Mouse (Mus musculus) spleen, adult 18-20 months (tissue): ENCODE data around the gene Zfp672.
"Not testable (repeated sequence)": the region's sequence is repeated elsewhere in the genome, so short reads cannot be mapped to it uniquely, and the experiment has no call there.

ENCODE experiments used
- DNase-seq, 2 experiments: peaks; one replicate each; pipeline ENCODE4 v3.0.0; 2022; ENCODE audit warnings: mixed read lengths in 2 of 2

Gene Zfp672

GRCm38 (mm10) chr11:58323570-58324340 is 6.4 kb downstream of the Zfp672 start:
- peak in 1 of 2 experiments; percentile 15 for DNase-seq

DNA sequence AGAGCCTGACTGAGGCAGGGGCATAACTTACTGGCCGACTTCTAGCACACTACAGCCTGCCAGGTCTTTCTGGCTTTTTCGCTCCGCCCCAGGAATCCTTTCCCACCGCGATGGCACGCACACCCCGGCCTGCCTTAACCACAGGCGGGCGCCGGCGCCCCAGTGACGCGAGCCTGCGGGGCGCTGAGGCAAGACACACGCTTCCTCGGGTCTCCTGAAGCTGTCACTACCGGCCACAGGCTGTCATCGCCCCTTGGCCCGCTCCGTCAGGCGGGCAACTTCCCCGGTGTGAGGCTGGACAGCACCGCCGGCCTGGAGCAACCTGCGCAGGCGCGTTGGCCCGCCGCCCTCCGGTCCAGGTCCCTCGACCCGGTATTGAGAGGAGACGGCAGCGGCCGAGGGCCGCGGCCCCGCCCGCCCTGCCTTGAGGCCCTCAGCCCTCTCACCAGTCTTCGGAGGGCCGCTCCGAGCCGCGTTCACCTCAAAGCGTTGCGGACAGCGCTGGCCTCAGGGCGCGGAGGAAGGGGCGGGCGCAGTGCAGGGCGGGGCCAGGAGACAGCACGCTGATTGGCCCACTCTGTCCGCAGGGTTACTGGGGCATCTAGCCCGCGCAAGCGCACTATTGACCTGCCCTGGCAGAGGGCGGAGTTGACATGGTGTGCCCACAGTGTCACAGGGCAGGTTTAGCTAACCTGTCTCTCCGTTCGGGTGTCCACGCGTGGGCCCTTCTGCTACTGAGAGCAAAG is 7.1 kb downstream of the Zfp672 start:
- DNase-seq, result peak; percentile 94 to 97

DNA sequence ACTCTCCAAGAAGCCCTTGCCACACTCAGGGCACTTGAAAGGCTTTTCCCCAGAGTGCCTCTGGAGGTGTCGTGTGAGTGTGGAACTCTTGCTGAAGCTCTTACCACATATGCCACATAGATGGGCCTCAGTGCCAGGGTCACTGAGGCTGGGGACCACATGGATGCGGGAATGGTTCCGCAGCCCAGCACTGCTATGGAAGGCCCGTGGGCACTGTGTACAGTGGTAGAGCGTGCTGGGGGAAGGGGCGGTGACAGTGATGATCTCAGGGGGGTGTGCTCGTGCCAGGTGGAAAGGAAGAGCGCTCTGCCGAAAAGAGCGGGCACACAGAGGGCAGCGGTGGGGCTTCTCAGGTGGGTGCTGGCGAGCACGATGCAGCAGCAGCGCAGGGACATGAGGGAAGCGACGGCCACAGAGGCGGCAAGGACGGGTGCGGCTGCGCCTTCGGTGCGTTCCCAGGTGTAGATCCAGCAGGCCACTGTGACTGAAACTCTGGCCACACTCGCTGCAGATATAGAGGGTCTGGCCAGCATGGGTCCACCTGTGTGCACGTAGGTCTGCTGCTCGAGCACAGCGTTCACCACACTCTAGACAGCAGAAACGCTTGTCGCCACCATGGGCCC is 13.3 kb downstream of the Zfp672 start:
- no peak for DNase-seq

GRCm38 (mm10) chr11:58316344-58316743 is 13.8 kb downstream of the Zfp672 start:
- no peak for DNase-seq

GRCm38 (mm10) chr11:58315536-58316168 is 14.5 kb downstream of the Zfp672 start:
- DNase-seq, result no peak

- DNase-seq, result no peak
Measured at GRCm38 (mm10) chr11:58314069-58314468, 16.1 kb downstream of the Zfp672 start.

DNA sequence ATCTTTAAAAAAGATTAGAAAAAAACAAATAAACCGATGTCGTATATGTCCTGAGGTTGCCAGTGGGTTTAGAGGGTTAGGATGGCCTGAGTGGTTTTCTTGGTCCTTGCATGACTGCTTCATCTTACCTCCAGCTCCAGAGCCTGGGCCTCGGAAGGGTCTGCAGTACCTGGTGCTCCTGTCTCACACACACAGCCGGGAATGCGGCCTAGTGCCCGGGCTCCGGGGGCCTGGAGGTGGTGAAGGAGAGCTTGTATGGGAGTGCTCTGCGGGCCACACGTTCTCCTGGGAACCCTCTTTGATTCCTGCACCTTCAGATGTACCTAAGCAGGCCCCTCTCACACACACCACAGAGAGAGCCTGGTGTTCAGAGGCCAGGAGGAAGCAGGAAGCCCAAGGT is 21.5 kb downstream of the Zfp672 start:
- DNase-seq, result no peak

DNA sequence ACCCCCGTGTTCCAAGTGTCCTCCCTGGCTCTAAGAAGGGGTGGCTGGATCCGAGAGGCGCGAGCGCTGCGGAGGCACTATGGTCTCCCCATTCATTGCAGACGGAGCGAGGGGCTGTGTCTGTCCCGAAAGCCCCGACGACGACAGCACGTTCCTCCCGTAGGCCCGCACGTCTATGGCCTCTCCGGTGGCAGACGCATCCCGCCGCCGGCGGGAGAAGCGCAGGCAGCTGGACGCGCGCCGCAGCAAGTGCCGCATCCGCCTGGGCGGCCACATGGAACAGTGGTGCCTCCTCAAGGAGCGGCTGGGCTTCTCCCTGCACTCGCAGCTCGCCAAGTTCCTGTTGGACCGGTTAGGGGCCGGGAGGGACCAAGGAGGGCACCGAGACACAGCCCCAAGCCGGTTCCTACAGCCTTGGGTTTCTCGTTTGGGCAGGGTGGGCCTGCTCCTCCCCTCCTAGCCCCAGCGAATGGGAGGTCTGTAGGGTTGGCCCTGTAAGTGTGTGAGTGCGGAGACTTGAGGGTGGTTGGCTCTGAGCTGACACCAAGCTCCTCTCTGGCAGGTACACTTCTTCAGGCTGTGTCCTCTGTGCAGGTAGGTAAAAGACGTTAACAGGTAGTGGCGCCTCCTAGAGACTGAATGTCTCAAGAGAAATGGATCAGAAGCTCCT is 22.6 kb downstream of the Zfp672 start:
- DNase-seq, result peak; percentile 32 to 50

DNA sequence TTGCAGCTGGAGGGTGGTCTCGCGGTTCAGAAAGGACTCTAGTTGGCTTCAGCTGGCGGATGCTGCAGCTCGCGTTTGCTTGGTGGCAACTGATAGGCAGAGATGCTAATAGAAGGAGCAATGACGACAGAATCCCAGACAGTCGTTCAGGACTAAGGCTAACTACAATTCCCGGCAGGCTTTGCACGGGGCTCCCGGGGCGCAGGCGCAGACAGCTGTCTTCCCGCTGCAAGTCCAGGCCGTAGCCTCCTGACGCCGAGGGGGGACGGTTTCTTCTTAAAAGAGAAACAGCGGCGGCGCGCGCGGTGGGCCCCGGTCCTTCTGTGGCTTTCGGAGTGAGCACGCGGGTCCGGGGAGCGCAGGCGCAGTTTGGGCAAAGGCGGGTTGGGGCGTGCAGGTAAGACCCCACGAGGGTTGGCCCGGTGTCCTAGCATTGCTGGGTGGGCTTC is 23.3 kb downstream of the Zfp672 start, which contains the start of gene Zfp692:
Zfp692 (plus strand) TSS at position 210 of the 449 bp plus-strand sequence.
- DNase-seq, result peak; percentile 85 to 90

GRCm38 (mm10) chr11:58305299-58305698 is 24.8 kb downstream of the Zfp672 start:
- DNase-seq, result not testable (repeated sequence)

- DNase-seq, result no peak
Measured at GRCm38 (mm10) chr11:58303594-58303993, 26.5 kb downstream of the Zfp672 start.

GRCm38 (mm10) chr11:58302774-58303445 is 27.2 kb downstream of the Zfp672 start:
- no peak for DNase-seq

GRCm38 (mm10) chr11:58301837-58302754 is 28.0 kb downstream of the Zfp672 start:
- peak; percentile 88 to 96 for DNase-seq

- DNase-seq, result peak; percentile 22 to 49
Measured at GRCm38 (mm10) chr11:58301057-58301456, 29.1 kb downstream of the Zfp672 start.

DNA sequence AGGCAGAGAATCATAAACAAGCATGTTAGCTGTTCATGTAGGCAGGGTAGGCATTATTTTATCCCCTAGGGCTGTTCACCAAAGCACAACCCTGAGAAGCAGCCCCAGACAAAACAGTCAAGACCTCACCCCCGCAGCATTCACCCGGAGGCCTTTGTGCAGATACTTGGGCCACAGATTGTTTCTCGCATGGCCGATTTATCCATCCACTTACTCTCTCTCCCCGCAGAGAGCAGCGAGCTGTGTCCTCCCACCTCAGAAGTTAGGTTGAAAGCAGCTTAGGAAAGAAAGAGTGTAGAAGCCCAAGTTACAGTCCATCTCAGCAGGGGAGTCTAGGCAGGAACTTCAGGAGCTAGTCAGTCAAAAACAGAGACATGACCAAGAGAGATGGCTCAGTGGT is 32.7 kb downstream of the Zfp672 start:
- no peak for DNase-seq

GRCm38 (mm10) chr11:58292791-58293190 is 37.3 kb downstream of the Zfp672 start:
- DNase-seq, result no peak

GRCm38 (mm10) chr11:58290812-58291211 is 39.3 kb downstream of the Zfp672 start:
- no peak for DNase-seq

DNA sequence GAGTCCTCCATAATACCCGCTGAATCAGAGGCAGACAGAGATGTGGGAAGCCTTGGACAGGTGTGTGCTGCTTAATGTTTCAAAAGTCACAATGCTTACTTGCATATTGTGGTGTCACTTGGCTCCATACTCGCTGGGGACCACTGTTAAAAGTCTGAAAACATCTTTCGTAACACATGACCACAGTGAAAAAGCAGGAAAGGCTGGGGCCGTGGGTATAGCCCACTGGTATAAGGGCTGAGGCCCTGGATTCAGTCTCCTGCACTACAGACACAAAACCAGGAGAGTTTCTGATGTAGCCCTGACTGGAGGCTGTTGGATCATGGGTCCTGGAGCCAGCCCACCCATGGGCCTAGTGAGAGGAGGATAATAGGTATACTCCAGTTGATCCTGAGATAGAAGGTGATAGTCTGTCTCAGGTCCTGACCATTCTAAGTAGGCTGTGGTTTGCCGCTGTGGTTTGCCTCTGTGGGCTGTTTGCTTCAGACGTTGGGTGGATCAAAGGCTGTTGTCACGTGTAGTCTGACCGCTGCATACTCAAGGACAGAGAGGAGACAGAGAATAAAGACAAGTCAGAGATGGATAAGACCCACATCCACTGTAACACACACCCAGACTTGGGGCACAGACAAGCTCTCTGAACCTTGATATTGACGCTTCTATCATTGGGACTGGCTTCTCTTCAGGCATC is 40.0 kb downstream of the Zfp672 start:
- no peak for DNase-seq

GRCm38 (mm10) chr11:58282518-58282917 is 47.6 kb downstream of the Zfp672 start:
- no peak for DNase-seq

GRCm38 (mm10) chr11:58281970-58282496 is 48.1 kb downstream of the Zfp672 start:
- DNase-seq, result no peak
